Mouse (Mus musculus) hindbrain, embryonic 16.5 days (tissue): ENCODE measurements around the gene Snrnp25. TPM values are rescaled to one million over a fixed set of nuclear protein-coding genes. Genes with fewer than 3 reads are reported as not detected.
A peak's percentile ranks its signal among the peaks of the same experiment; 100 is the strongest.

Source experiments
- ATAC-seq: fragments of 200-750 bp; cut with Nextera tagmentation; 2 replicates; pipeline ENCODE4 v1.8.0; 2017; ENCODE audit warnings: moderate TSS enrichment, moderate library complexity
- H3K27ac ChIP-seq: fragments of 300-500 bp; sonication (generic); 2 replicates; pipeline ENCODE4 v1.5.1; 2014; ENCODE audit warnings: low read depth, mild to moderate bottlenecking, control low read depth, low read length, moderate library complexity
- H3K27me3 ChIP-seq: fragments of 300-500 bp; sonication (generic); replicated peaks from 2 replicates; pipeline ENCODE4 v1.6.1; 2014; ENCODE audit warnings: low read length; ENCODE audit not compliant: control insufficient read depth, insufficient read depth
- H3K36me3 ChIP-seq: fragments of 300-500 bp; sonication (generic); 2 replicates; pipeline ENCODE4 v1.6.1; 2014; ENCODE audit warnings: mild to moderate bottlenecking, low read length, moderate library complexity, mixed read lengths; ENCODE audit not compliant: control insufficient read depth, insufficient read depth
- H3K4me1 ChIP-seq: fragments of 300-500 bp; sonication (generic); 2 replicates; pipeline ENCODE4 v1.6.1; 2014; ENCODE audit warnings: low read depth, low read length; ENCODE audit not compliant: control insufficient read depth, insufficient read depth
- H3K4me2 ChIP-seq: fragments of 300-500 bp; sonication (generic); 2 replicates; pipeline ENCODE4 v1.6.1; 2014; ENCODE audit warnings: mild to moderate bottlenecking, low read length, control low read depth, moderate library complexity
- H3K4me3 ChIP-seq: fragments of 300-500 bp; sonication (generic); 2 replicates; pipeline ENCODE4 v1.5.1; 2014; ENCODE audit warnings: mild to moderate bottlenecking, low read length, control low read depth, moderate library complexity
- H3K9ac ChIP-seq: fragments of 300-500 bp; sonication (generic); 2 replicates; pipeline ENCODE4 v1.6.1; 2014; ENCODE audit warnings: low read depth, mild to moderate bottlenecking, control low read depth, low read length, moderate library complexity
- H3K9me3 ChIP-seq: fragments of 300-500 bp; sonication (generic); 2 replicates; pipeline ENCODE4 v1.6.1; 2014; ENCODE audit warnings: mild to moderate bottlenecking, low read length, moderate library complexity; ENCODE audit not compliant: control insufficient read depth
- WGBS: fragments of 180-500 bp; shearing (Covaris S2); extraction: QIAGEN DNeasy Blood & Tissue Kit; methylation state at CpG from one replicate; pipeline ENCODE4 v1.1.7; 2014; 5-methylcytosine and 5-hydroxymethylcytosine counted together
- polyA plus RNA-seq: library from polyadenylated mRNA; unstranded; fragments of >200 nt; fragmentation: Nextera tagmentation; extraction: Ambion mirVana; gene quantifications from 2 replicates; pipeline ENCODE4 v1.2.1, GENCODE M21; 2015

Gene Snrnp25
- polyA plus RNA-seq, 1 experiment from 2014 or later: 49.9 TPM

- H3K4me3 ChIP-seq: no peak overlapping the region
- no peak overlapping the region for H3K9ac ChIP-seq
- 82% methylated on average over 1 of the region's 1 CpGs for WGBS
- H3K27me3 ChIP-seq: no peaks in the 10 kb centered on the region
- H3K36me3 ChIP-seq: no peaks in the 10 kb centered on the region
- no peak overlapping the region for H3K27ac ChIP-seq
- H3K4me1 ChIP-seq: no peaks in the 10 kb centered on the region
- H3K9me3 ChIP-seq: no peaks in the 10 kb centered on the region
- no peak for ATAC-seq
- H3K4me2 ChIP-seq: no peak overlapping the region
Measured at GRCm38 (mm10) chr11:32178506-32178905, 26.7 kb upstream of the Snrnp25 start.

- H3K4me1 ChIP-seq: no peaks in the 10 kb centered on the region
- no peak overlapping the region for H3K9ac ChIP-seq
- no peaks in the 10 kb centered on the region for H3K9me3 ChIP-seq
- 83% methylated on average over 4 of the region's 4 CpGs for WGBS
- H3K27me3 ChIP-seq: no peaks in the 10 kb centered on the region
- no peak overlapping the region for H3K4me2 ChIP-seq
- no peak overlapping the region for H3K4me3 ChIP-seq
- H3K36me3 ChIP-seq: no peaks in the 10 kb centered on the region
- H3K27ac ChIP-seq: no peak overlapping the region
- no peak for ATAC-seq
Measured at GRCm38 (mm10) chr11:32181246-32181645, 24.0 kb upstream of the Snrnp25 start.

DNA sequence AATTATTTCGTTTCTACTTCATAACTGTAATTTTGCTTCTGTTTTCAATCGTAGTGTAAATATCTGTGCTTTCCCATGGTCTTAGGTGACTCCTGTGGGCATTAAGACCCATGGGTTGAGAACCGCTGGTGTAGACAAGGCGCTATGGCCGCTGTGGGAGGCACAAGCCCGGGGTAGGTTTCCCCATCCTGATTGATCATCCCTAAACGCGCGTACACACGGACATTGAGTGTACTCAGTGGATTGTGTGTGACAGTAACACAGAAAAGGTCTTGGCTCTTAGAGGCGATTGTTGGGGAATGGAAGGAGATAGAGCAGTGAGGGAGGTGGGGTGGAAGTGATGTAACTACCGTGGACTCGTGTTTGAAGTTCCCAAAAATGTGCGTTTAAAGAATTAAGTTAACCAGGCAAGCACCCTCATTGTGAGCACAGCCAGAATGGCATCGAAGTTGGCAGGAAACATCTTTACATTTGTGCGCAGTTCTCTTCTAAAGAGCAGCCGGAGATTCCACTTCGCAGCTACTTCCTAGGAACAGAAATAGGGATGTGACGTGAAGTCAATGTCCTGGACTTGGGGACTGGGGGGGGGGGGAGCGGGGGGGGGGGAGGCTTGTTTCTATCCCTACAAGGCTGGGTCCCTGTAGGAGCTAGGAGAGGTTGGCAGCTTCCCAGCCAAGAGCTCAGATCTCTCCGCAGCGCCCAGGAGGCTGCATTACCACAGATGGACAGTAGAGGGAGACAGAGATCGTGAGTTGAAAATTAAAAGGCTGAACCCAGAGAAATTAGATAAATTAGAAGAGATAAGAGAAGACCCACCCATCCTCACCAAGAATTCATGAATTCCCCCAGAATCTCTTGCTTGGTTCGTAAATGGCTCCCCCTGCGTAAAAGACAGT lies 23.0 kb upstream of the Snrnp25 start:
- Histone ChIP-seq H3K36me3 (no peaks in the 10 kb centered on the region), H3K27ac (no peak overlapping the region), H3K4me1 (no peaks in the 10 kb centered on the region), H3K4me2 (peak overlapping the region; percentile 40), H3K9ac (no peak overlapping the region), H3K4me3 (no peak overlapping the region), H3K27me3 (no peaks in the 10 kb centered on the region), H3K9me3 (no peaks in the 10 kb centered on the region)
- ATAC-seq: peak; percentile 72
- WGBS: 48% methylated on average over 24 of the region's 25 CpGs

DNA sequence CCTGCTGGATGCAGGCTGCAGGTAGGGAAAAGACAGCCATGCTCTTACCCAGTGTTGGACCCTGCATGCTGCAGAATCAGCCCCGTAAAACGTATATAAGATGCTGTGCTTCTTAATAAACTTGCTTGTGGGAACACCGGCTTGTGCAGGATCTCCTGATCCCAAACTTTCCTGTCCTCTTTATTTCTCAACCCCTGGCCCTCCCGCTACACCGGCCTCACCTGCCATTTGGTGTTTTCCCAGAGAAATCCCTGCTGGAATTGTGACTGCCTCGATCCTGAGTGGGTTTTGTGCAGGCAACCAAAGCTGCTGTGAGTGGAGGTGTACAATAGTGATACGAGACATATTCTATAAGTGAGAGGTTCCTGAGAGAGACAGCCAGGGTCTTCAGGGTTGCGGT lies 20.7 kb upstream of the Snrnp25 start:
- WGBS: 90% methylated on average over 8 of the region's 8 CpGs
- Histone ChIP-seq H3K4me2 (no peak overlapping the region), H3K27me3 (no peaks in the 10 kb centered on the region), H3K4me1 (no peaks in the 10 kb centered on the region), H3K27ac (no peak overlapping the region), H3K4me3 (no peak overlapping the region), H3K9ac (no peak overlapping the region), H3K36me3 (no peaks in the 10 kb centered on the region), H3K9me3 (no peaks in the 10 kb centered on the region)
- ATAC-seq: no peak

DNA sequence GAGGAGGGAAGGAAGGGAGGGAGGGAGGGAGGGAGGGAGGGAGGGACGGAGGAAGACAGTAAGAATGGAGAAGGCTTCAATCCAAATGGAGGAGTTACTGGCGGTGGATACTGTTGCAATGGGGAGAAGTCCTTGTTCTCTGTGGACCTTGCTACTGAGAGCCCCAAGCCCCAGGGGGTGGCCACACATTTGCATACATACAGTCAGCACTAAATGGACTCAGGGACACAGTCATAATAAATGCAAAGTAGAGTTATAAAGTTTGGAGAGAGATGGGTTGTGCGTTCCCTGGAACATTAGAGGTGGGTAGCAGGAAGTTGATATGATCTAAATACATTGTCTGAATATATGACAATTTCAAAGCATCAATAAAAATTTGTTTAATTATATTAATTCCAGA lies 19.2 kb upstream of the Snrnp25 start:
- Histone ChIP-seq H3K27ac (no peak overlapping the region), H3K9me3 (no peaks in the 10 kb centered on the region), H3K4me3 (no peak overlapping the region), H3K27me3 (no peaks in the 10 kb centered on the region), H3K9ac (no peak overlapping the region), H3K36me3 (no peaks in the 10 kb centered on the region), H3K4me2 (no peak overlapping the region), H3K4me1 (no peaks in the 10 kb centered on the region; the same call in 1 of the 2 replicates)
- no peak for ATAC-seq
- 79% methylated on average over 3 of the region's 3 CpGs for WGBS

GRCm38 (mm10) chr11:32187256-32187655 lies 18.0 kb upstream of the Snrnp25 start:
- no peak overlapping the region for H3K9ac ChIP-seq
- H3K36me3 ChIP-seq: no peaks in the 10 kb centered on the region
- no peak overlapping the region for H3K27ac ChIP-seq
- no peaks in the 10 kb centered on the region; the same call in 1 of the 2 replicates for H3K4me1 ChIP-seq
- H3K9me3 ChIP-seq: no peaks in the 10 kb centered on the region
- WGBS: 95% methylated on average over 4 of the region's 4 CpGs
- ATAC-seq: no peak
- H3K4me3 ChIP-seq: no peak overlapping the region
- H3K4me2 ChIP-seq: no peak overlapping the region
- H3K27me3 ChIP-seq: no peaks in the 10 kb centered on the region

DNA sequence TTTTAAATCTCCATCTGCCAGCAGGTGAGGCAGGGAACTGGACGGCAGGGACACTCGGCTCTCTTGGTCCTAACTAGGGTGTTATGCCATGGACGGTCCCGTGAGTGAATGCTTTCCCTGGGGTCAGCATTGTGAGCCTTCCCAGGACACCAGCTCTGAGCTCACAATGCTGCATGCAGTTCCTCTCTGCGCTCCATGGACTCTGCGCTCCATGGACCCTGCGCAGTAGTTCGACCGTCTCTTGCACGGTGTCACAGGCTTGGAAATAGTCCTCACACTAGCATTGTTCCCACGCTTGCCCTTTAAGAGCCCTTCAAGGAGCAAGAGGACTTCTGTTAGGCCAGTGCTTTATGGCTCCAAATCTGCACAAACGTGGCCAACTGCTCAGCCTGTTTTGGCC lies 16.3 kb upstream of the Snrnp25 start:
- ATAC-seq: no peak
- Histone ChIP-seq H3K9me3 (no peaks in the 10 kb centered on the region), H3K9ac (no peak overlapping the region), H3K27me3 (no peaks in the 10 kb centered on the region), H3K4me1 (no peaks in the 10 kb centered on the region; the same call in 1 of the 2 replicates), H3K36me3 (no peaks in the 10 kb centered on the region), H3K4me3 (no peak overlapping the region), H3K4me2 (no peak overlapping the region), H3K27ac (no peak overlapping the region)
- 87% methylated on average over 12 of the region's 12 CpGs for WGBS

- no peak overlapping the region for H3K9ac ChIP-seq
- H3K27me3 ChIP-seq: no peaks in the 10 kb centered on the region
- H3K4me1 ChIP-seq: no peaks in the 10 kb centered on the region; the same call in 1 of the 2 replicates
- no peak for ATAC-seq
- no peak overlapping the region for H3K4me2 ChIP-seq
- WGBS: 54% methylated on average over 5 of the region's 5 CpGs
- H3K4me3 ChIP-seq: no peak overlapping the region
- no peaks in the 10 kb centered on the region for H3K36me3 ChIP-seq
- no peaks in the 10 kb centered on the region for H3K9me3 ChIP-seq
- H3K27ac ChIP-seq: no peak overlapping the region
Measured at GRCm38 (mm10) chr11:32189434-32189833, 15.8 kb upstream of the Snrnp25 start.

DNA sequence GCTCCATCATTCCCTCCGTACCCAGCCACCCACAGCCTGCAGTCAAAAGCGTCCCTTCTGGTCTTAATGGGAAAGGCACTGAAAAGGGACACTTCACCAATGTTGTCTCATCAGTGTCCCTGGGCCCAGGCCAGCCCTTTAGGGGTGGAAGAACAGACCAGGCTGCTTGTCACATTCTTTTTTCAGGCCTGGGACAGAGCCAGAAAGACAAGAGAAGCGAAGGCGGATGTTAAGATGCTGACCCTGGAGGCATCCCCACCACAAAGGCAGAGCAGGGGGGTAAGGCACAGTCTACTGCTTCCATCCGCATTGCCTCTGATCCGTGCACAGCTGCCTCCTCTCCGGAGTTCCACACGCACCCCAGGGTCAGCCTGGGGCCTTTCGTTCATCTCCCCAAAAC lies 15.1 kb upstream of the Snrnp25 start:
- Histone ChIP-seq H3K4me1 (no peaks in the 10 kb centered on the region; the same call in 1 of the 2 replicates), H3K4me2 (no peak overlapping the region), H3K9ac (no peak overlapping the region; the same call in 1 of the 2 replicates), H3K36me3 (no peaks in the 10 kb centered on the region), H3K27ac (no peak overlapping the region), H3K27me3 (no peaks in the 10 kb centered on the region), H3K4me3 (no peak overlapping the region), H3K9me3 (no peaks in the 10 kb centered on the region)
- WGBS: 65% methylated on average over 9 of the region's 9 CpGs
- no peak for ATAC-seq
